Mouse (Mus musculus): ENCODE measurements around the gene Ppp1r8.

Gene Ppp1r8

GRCm38 (mm10) chr4:132842970-132843704 lies at the start of gene Ppp1r8:
Ppp1r8 (minus strand) TSS chr4:132843169.
- peak; percentile 97 for DNase-seq (ENCODE audit: low read depth, low spot score)

- no peak for DNase-seq (ENCODE audit: low read depth, low spot score)
Observed at GRCm38 (mm10) chr4:132884844-132885374, 41.9 kb upstream of the Ppp1r8 start.

- DNase-seq (ENCODE audit: low read depth, low spot score): peak; percentile 89
Observed at GRCm38 (mm10) chr4:132884064-132884843, 41.3 kb upstream of the Ppp1r8 start, which contains the start of gene Stx12. Stx12 (minus strand) TSS chr4:132884509.

GRCm38 (mm10) chr4:132883561-132884063 lies 40.6 kb upstream of the Ppp1r8 start:
- DNase-seq (ENCODE audit: low read depth, low spot score): no peak

- DNase-seq (ENCODE audit: low read depth, low spot score): no peak
Observed at GRCm38 (mm10) chr4:132874363-132875097, 31.6 kb upstream of the Ppp1r8 start.

- DNase-seq (ENCODE audit: low read depth, low spot score): no peak
Observed at GRCm38 (mm10) chr4:132873481-132874362, 30.8 kb upstream of the Ppp1r8 start.

- DNase-seq (ENCODE audit: low read depth, low spot score): no peak
Observed at GRCm38 (mm10) chr4:132871116-132871515, 28.1 kb upstream of the Ppp1r8 start.

GRCm38 (mm10) chr4:132864856-132865255 lies 21.9 kb upstream of the Ppp1r8 start:
- DNase-seq (ENCODE audit: low read depth, low spot score): no peak

- no peak for DNase-seq (ENCODE audit: low read depth, low spot score)
Observed at GRCm38 (mm10) chr4:132863012-132863411, 20.0 kb upstream of the Ppp1r8 start.

GRCm38 (mm10) chr4:132860880-132861279 lies 17.9 kb upstream of the Ppp1r8 start:
- no peak for DNase-seq (ENCODE audit: low read depth, low spot score)

GRCm38 (mm10) chr4:132843705-132844071 lies 719 bp upstream of the Ppp1r8 start:
- no peak for DNase-seq (ENCODE audit: low read depth, low spot score)

GRCm38 (mm10) chr4:132842281-132842906 lies 575 bp downstream of the Ppp1r8 start:
- DNase-seq (ENCODE audit: low read depth, low spot score): peak; percentile 14

GRCm38 (mm10) chr4:132841493-132841892 lies 1.5 kb downstream of the Ppp1r8 start:
- no peak for DNase-seq (ENCODE audit: low read depth, low spot score)

GRCm38 (mm10) chr4:132823614-132824366 lies 19.2 kb downstream of the Ppp1r8 start:
- peak; percentile 27 for DNase-seq (ENCODE audit: low read depth, low spot score)

GRCm38 (mm10) chr4:132818442-132818841 lies 24.5 kb downstream of the Ppp1r8 start:
- no peak for DNase-seq (ENCODE audit: low read depth, low spot score)

GRCm38 (mm10) chr4:132816855-132817254 lies 26.1 kb downstream of the Ppp1r8 start:
- no peak for DNase-seq (ENCODE audit: low read depth, low spot score)

GRCm38 (mm10) chr4:132816404-132816803 lies 26.6 kb downstream of the Ppp1r8 start:
- no peak for DNase-seq (ENCODE audit: low read depth, low spot score)

GRCm38 (mm10) chr4:132809621-132810020 lies 33.3 kb downstream of the Ppp1r8 start:
- DNase-seq (ENCODE audit: low read depth, low spot score): no peak

Measured in embryo, embryonic 11.5 days (tissue).